Mouse (Mus musculus) MEL (cell line): ENCODE measurements around the gene Obp2a. TPM values are rescaled to one million over a fixed set of nuclear protein-coding genes. Genes with fewer than 3 reads are reported as not detected.

Experiments
- DNase-seq: peaks from one replicate; pipeline ENCODE4 v3.0.0; 2011; ENCODE audit warnings: low read depth, low spot score
- H3K27ac ChIP-seq: 2 replicates; pipeline ENCODE4 v1.5.1; 2012; ENCODE audit warnings: low read depth, mild to moderate bottlenecking, control low read depth, low read length, moderate library complexity; ENCODE audit not compliant: control insufficient read depth
- H3K27me3 ChIP-seq, 2 experiments: fragments of 150-350 bp in 1 of 2; sonication (generic) in 1 of 2; 2 replicates each; pipeline ENCODE4 v1.6.1; 2012; ENCODE audit warnings: low read length in 2 of 2, mild to moderate bottlenecking in 2 of 2, improper control_type of control experiment in 1 of 2, moderate library complexity in 1 of 2; ENCODE audit not compliant: insufficient read depth in 2 of 2, control insufficient read depth in 1 of 2
- H3K36me3 ChIP-seq, 2 experiments: 2 replicates each; pipeline ENCODE4 v1.6.1; 2012 to 2014; ENCODE audit warnings: low read length in 2 of 2, improper control_type of control experiment in 1 of 2, inconsistent platforms in 1 of 2, mild to moderate bottlenecking in 1 of 2; ENCODE audit not compliant: insufficient read depth in 2 of 2, control insufficient read depth in 1 of 2
- H3K4me1 ChIP-seq, 2 experiments: fragments of 150-350 bp in 1 of 2; sonication (generic) in 1 of 2; 2 replicates each; pipeline ENCODE4 v1.6.1; 2012; ENCODE audit warnings: low read length in 2 of 2, improper control_type of control experiment in 1 of 2, mild to moderate bottlenecking in 1 of 2; ENCODE audit not compliant: insufficient read depth in 2 of 2, control insufficient read depth in 1 of 2
- H3K4me3 ChIP-seq, 2 experiments: fragments of 150-350 bp in 1 of 2; sonication (generic) in 1 of 2; 2 replicates each; pipeline ENCODE4 v1.5.1; 2012; ENCODE audit warnings: low read depth in 2 of 2, low read length in 2 of 2, mild to moderate bottlenecking in 2 of 2, moderate library complexity in 2 of 2, control low read depth in 1 of 2, improper control_type of control experiment in 1 of 2; ENCODE audit not compliant: control insufficient read depth in 1 of 2, insufficient read depth in 1 of 2
- H3K79me2 ChIP-seq: 2 replicates; pipeline ENCODE4 v1.6.1; 2012; ENCODE audit warnings: mild to moderate bottlenecking, low read length, moderate library complexity; ENCODE audit not compliant: control insufficient read depth, poor library complexity, insufficient read depth
- H3K9ac ChIP-seq: 2 replicates; pipeline ENCODE4 v1.6.1; 2012; ENCODE audit warnings: low read depth, mild to moderate bottlenecking, control low read depth, low read length, moderate library complexity; ENCODE audit not compliant: control insufficient read depth, poor library complexity, severe bottlenecking
- H3K9me3 ChIP-seq: fragments of 150-350 bp; sonication (generic); replicated peaks from 2 replicates; pipeline ENCODE4 v1.6.1; 2012; ENCODE audit warnings: mild to moderate bottlenecking, low read length, improper control_type of control experiment, moderate library complexity; ENCODE audit not compliant: insufficient read depth
- BHLHE40 ChIP-seq: IDR thresholded peaks from 2 replicates; pipeline ENCODE4 v1.6.1; 2012; ENCODE audit warnings: low read depth, mild to moderate bottlenecking, inconsistent platforms, low read length, improper control_type of control experiment, borderline replicate concordance
- CTCF ChIP-seq, 3 experiments: IDR thresholded peaks in 2 of 3; conservative IDR thresholded peaks in 1 of 3; 2 replicates each; pipeline ENCODE4 v1.5.1; 2011 to 2012; ENCODE audit warnings: low read length in 3 of 3, low read depth in 2 of 3, mild to moderate bottlenecking in 2 of 3, improper control_type of control experiment in 1 of 3, inconsistent platforms in 1 of 3, mixed read lengths in 1 of 3, moderate library complexity in 1 of 3; ENCODE audit not compliant: control insufficient read depth in 1 of 3, insufficient read depth in 1 of 3, poor library complexity in 1 of 3, severe bottlenecking in 1 of 3
- ETS1 ChIP-seq: IDR thresholded peaks from 2 replicates; pipeline ENCODE4 v1.6.1; 2012; ENCODE audit warnings: low read depth, mild to moderate bottlenecking, inconsistent platforms, low read length, improper control_type of control experiment, moderate library complexity
- GABPA ChIP-seq: IDR thresholded peaks from 2 replicates; pipeline ENCODE4 v1.6.1; 2012; ENCODE audit warnings: low read depth, mild to moderate bottlenecking, inconsistent platforms, low read length, improper control_type of control experiment, moderate library complexity
- GATA1 ChIP-seq: IDR thresholded peaks from 2 replicates; pipeline ENCODE4 v1.6.1; 2011; ENCODE audit warnings: low read depth, low read length, improper control_type of control experiment
- JUND ChIP-seq: IDR thresholded peaks from 2 replicates; pipeline ENCODE4 v1.6.1; 2011; ENCODE audit warnings: low read depth, mild to moderate bottlenecking, improper control_type of control experiment, low read length
- MAZ ChIP-seq: IDR thresholded peaks from 2 replicates; pipeline ENCODE4 v1.6.1; 2012; ENCODE audit warnings: low read depth, mild to moderate bottlenecking, inconsistent platforms, low read length, improper control_type of control experiment
- MEF2A ChIP-seq: IDR thresholded peaks from 2 replicates; pipeline ENCODE4 v1.6.1; 2014; ENCODE audit warnings: low read depth, mild to moderate bottlenecking, inconsistent platforms, low read length, improper control_type of control experiment; ENCODE audit not compliant: poor library complexity, insufficient replicate concordance, severe bottlenecking; ENCODE audit errors: extremely low read depth
- MYC ChIP-seq: IDR thresholded peaks from 2 replicates; pipeline ENCODE4 v1.6.1; 2011; ENCODE audit warnings: low read depth, mild to moderate bottlenecking, low read length, improper control_type of control experiment, moderate library complexity
- NRF1 ChIP-seq: IDR thresholded peaks from 2 replicates; pipeline ENCODE4 v1.6.1; 2014; ENCODE audit warnings: low read depth, mild to moderate bottlenecking, inconsistent platforms, low read length, improper control_type of control experiment, moderate library complexity; ENCODE audit not compliant: poor library complexity, insufficient read depth, severe bottlenecking
- POLR2AphosphoS5 ChIP-seq: IDR thresholded peaks from 2 replicates; pipeline ENCODE4 v1.6.1; 2012; ENCODE audit warnings: low read depth, borderline replicate concordance, mild to moderate bottlenecking, inconsistent platforms, low read length, moderate library complexity, mixed read lengths
- SMC3 ChIP-seq: IDR thresholded peaks from 2 replicates; pipeline ENCODE4 v1.6.1; 2011; ENCODE audit warnings: low read depth, low read length, improper control_type of control experiment
- TAL1 ChIP-seq: IDR thresholded peaks from 2 replicates; pipeline ENCODE4 v1.6.1; 2012; ENCODE audit warnings: mild to moderate bottlenecking, inconsistent platforms, low read length, moderate library complexity, mixed read lengths
- UBTF ChIP-seq: IDR thresholded peaks from 2 replicates; pipeline ENCODE4 v1.6.1; 2012; ENCODE audit warnings: low read depth, mild to moderate bottlenecking, inconsistent platforms, low read length, improper control_type of control experiment, moderate library complexity, borderline replicate concordance; ENCODE audit not compliant: insufficient read depth
- USF1 ChIP-seq: IDR thresholded peaks from 2 replicates; pipeline ENCODE4 v1.6.1; 2014; ENCODE audit warnings: low read depth, mild to moderate bottlenecking, inconsistent platforms, low read length, improper control_type of control experiment, moderate library complexity
- USF2 ChIP-seq, 2 experiments: IDR thresholded peaks; 2 replicates each; pipeline ENCODE4 v1.6.1; 2011 to 2012; ENCODE audit warnings: improper control_type of control experiment in 2 of 2, low read length in 2 of 2, borderline replicate concordance in 1 of 2, inconsistent platforms in 1 of 2, low read depth in 1 of 2, mild to moderate bottlenecking in 1 of 2; ENCODE audit not compliant: insufficient read depth in 1 of 2
- ZC3H11A ChIP-seq: IDR thresholded peaks from 2 replicates; pipeline ENCODE4 v1.6.1; 2012; ENCODE audit warnings: low read depth, mild to moderate bottlenecking, inconsistent platforms, low read length, improper control_type of control experiment
- ZKSCAN1 ChIP-seq: IDR thresholded peaks from 2 replicates; pipeline ENCODE4 v1.6.1; 2012; ENCODE audit warnings: low read depth, mild to moderate bottlenecking, inconsistent platforms, low read length, improper control_type of control experiment, moderate library complexity
- ZNF384 ChIP-seq: IDR thresholded peaks from 2 replicates; pipeline ENCODE4 v1.6.1; 2012; ENCODE audit warnings: low read depth, mild to moderate bottlenecking, inconsistent platforms, low read length, improper control_type of control experiment
- polyA plus RNA-seq, 2 experiments: library from polyadenylated mRNA; stranded (reverse) in 1 of 2; unstranded in 1 of 2; fragments of >175 nt in 1 of 2; fragments of >200 nt in 1 of 2; gene quantifications; 2 replicates each; pipeline versions ENCODE4 v1.2.1 to v1.2.4; 2012; ENCODE audit warnings: low replicate concordance in 2 of 2, low read depth in 1 of 2; ENCODE audit not compliant: insufficient read length in 2 of 2, insufficient read depth in 1 of 2, missing spikeins in 1 of 2
- total RNA-seq: library from RNA; depleted of rRNA; stranded (reverse); fragments of 300-350 nt; gene quantifications from 2 replicates; pipeline ENCODE4 v1.2.3, GENCODE M21; 2012

Gene Obp2a
- total and polyA plus RNA-seq, 3 experiments, result not detected

GRCm38 (mm10) chr2:25682426-25682825 lies 17.4 kb upstream of the Obp2a start, which contains the start of gene Lcn10:
Gene Lcn10 (plus strand): TSS chr2:25682726.
- no peak within 1 kb of the TSS for H3K27ac ChIP-seq
- no peak for TF ChIP-seq BHLHE40
- TF ChIP-seq ZKSCAN1, result no peak
- no peak for TF ChIP-seq MAZ
- no peak for TF ChIP-seq UBTF
- TF ChIP-seq JUND, result no peak
- TF ChIP-seq ZNF384, result no peak
- TF ChIP-seq SMC3, result no peak
- TF ChIP-seq MYC, result no peak
- TF ChIP-seq MEF2A, result no peak
- no peak for TF ChIP-seq NRF1
- TF ChIP-seq GATA1, result no peak
- no peak for TF ChIP-seq USF2 (IDR thresholded peaks at IDR 0.05; ENCODE audit: borderline replicate concordance in 1 of 2, insufficient read depth in 1 of 2, low read depth in 1 of 2, low read length in 2 of 2)
- no peak for TF ChIP-seq ZC3H11A
- no peak for TF ChIP-seq GABPA
- TF ChIP-seq POLR2AphosphoS5, result no peak
- no peak for TF ChIP-seq USF1
- no peak for TF ChIP-seq ETS1
- H3K4me3 ChIP-seq, result no peak within 1 kb of the TSS
- DNase-seq, result no peak
- no peaks in the 10 kb centered on the region for H3K27me3 ChIP-seq
- no peaks in the 10 kb centered on the region; the same call in 1 of the 2 replicates for H3K79me2 ChIP-seq
- H3K4me1 ChIP-seq, result no peaks in the 10 kb centered on the region
- H3K9ac ChIP-seq, result no peak within 1 kb of the TSS
- no peaks in the 10 kb centered on the region for H3K36me3 ChIP-seq
- no peaks in the 10 kb centered on the region for H3K9me3 ChIP-seq

- DNase-seq, result peak; percentile 6
- no peaks in the 10 kb centered on the region for H3K4me1 ChIP-seq
- no peak overlapping the region for H3K4me3 ChIP-seq
- no peaks in the 10 kb centered on the region for H3K9me3 ChIP-seq
- no peak overlapping the region for H3K9ac ChIP-seq
- TF ChIP-seq TAL1 (no peak), USF2 (IDR thresholded peaks at IDR 0.05; ENCODE audit: borderline replicate concordance in 1 of 2, insufficient read depth in 1 of 2, low read depth in 1 of 2, low read length in 2 of 2) (no peak), CTCF (IDR thresholded peaks at IDR 0.05 in 2 of 3, conservative IDR thresholded peaks at IDR 0.05 in 1 of 3; ENCODE audit: control insufficient read depth in 1 of 3, insufficient read depth in 1 of 3, low read depth in 2 of 3, low read length in 3 of 3, poor library complexity in 1 of 3, severe bottlenecking in 1 of 3) (peak; percentile 9 to 30 (median 29); a peak in 3 of 6 replicates), ZC3H11A (no peak)
- TF ChIP-seq, all 39 proteins: peak for 1
- no peaks in the 10 kb centered on the region; a peak in 1 of 4 replicates for H3K27me3 ChIP-seq
- no peaks in the 10 kb centered on the region for H3K36me3 ChIP-seq
- H3K27ac ChIP-seq, result no peak overlapping the region
- H3K79me2 ChIP-seq, result no peaks in the 10 kb centered on the region
Measured at GRCm38 (mm10) chr2:25686941-25687340, 12.9 kb upstream of the Obp2a start.
